Mouse (Mus musculus) lung, postnatal 36 days (tissue): ENCODE results near the gene Zfp84.

Source experiments
- DNase-seq: peaks from one replicate; pipeline ENCODE4 v3.0.0; 2022; ENCODE audit warnings: mixed read lengths

The Zfp84 gene

GRCm38 (mm10) chr7:29818619-29819254 lies 50.4 kb downstream of the Zfp84 start:
- DNase-seq = peak; percentile 91

DNA sequence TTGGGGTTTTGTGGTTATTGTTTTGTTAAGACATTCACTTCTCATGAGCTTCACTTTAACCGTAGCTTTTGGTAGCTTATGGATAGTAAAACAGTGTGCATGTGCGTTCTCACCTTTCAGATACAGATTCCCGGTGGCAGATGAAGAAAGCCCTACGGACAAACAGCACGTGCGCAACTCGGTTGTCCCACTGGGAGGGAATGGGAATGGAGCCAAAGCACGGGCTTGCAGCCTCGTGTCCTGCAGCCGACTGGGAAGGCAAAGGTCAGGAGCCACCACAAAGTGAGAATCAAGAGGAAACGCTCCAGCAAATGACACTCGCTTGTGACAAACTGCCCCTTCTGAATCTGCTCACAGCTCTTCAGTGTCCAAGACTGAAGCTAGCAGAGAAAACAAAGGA lies 59.6 kb downstream of the Zfp84 start:
- DNase-seq = no peak
